Mouse (Mus musculus): ENCODE results near the gene Aldh1b1. TPM values are rescaled to one million over a fixed set of nuclear protein-coding genes. Genes with fewer than 3 reads are reported as not detected.
A peak's percentile ranks its signal among the peaks of the same experiment; 100 is the strongest.

Aldh1b1 gene
- total and polyA plus RNA-seq, 2 experiments from 2014 or later = 17.6 to 22.6 TPM

DNA sequence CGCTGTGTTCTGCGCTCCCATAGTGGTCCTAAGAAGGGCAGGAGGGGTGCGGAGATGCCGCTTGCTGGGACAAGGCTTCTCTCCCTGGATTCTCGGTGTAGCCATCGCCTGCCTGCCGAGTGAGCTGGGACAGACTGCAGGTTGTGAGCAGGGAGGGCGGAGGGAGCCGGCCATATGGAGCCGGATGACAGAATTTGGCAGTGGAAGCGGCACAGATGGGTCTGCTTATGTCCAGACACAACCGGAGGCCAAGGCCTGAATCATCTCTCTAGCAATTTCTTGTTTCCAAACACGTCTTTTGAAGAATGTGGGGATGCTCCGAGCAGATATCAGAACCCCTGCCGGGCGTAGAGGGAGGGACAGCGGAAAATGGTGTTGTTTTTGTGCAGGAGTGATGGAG, 42.9 kb upstream of the Aldh1b1 start:
- ATAC-seq (ENCODE audit: low FRiP score) (no peak), DNase-seq (ENCODE audit: low spot score) (peak; percentile 90)
- Histone ChIP-seq H3K27me3 (ENCODE audit: insufficient read depth, low read length) (peaks cover 5% of the 10 kb centered on the region; the same call in 1 of the 2 replicates), H3K27ac (ENCODE audit: low read depth, low read length) (no peak overlapping the region), H3K4me1 (ENCODE audit: insufficient read depth, low read length) (no peaks in the 10 kb centered on the region), H3K4me2 (ENCODE audit: low read depth, low read length, poor library complexity, severe bottlenecking) (no peak overlapping the region), H3K9ac (replicated peaks; ENCODE audit: low read length, poor library complexity, severe bottlenecking) (no peak overlapping the region), H3K9me3 (ENCODE audit: low read length) (no peaks in the 10 kb centered on the region), H3K36me3 (ENCODE audit: insufficient read depth, low read length) (no peaks in the 10 kb centered on the region), H3K4me3 (ENCODE audit: low read depth, low read length) (no peak overlapping the region)
- no peak for TF ChIP-seq CTCF (IDR thresholded peaks at IDR 0.05)
- WGBS = 58% methylated on average over 17 of the region's 17 CpGs

DNA sequence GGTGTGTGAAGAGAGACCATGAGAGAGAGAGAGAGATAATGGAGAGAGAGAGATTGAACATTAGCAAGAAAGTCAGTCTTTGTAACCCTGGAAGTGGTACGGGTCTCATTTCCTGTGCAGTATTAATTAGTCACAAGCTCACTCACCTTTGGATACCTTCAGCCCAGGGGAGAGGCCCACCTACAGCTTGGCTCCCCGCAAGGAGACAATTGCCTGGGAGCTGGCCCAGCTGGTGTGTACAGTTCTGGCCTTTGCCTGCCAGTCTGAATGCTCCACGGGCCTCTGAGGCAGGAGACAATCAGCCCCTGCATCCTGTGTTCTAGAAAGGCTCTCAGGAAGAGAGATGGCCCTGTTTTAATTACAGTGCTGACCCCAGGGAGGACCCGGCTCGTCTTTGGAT, 40.9 kb upstream of the Aldh1b1 start:
- no peaks in the 10 kb centered on the region for H3K4me1 ChIP-seq (ENCODE audit: insufficient read depth, low read length)

DNA sequence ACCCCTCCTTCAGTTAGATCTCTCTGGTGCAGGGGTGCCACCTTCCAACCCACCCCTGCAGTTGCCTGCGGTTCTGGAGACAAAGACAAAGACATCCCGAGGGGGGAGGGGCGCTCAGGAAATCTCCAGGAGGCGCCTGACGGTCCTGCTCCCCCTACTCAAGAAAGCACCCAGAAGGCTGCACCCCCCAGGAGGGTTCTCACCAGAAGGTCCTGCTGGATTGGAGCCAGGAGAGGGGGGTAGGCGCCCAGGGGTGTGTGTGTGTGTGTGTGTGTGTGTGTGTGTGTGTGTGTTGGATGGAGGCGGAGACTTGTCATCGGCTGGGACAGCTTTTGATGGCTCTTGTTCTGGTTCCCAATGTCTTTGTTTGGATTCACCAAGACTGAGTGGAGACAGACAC, 39.4 kb upstream of the Aldh1b1 start:
- Histone ChIP-seq H3K9me3 (ENCODE audit: low read length) (no peaks in the 10 kb centered on the region), H3K27ac (ENCODE audit: low read depth, low read length) (no peak overlapping the region), H3K4me1 (ENCODE audit: insufficient read depth, low read length) (peaks cover 10% of the 10 kb centered on the region), H3K4me3 (ENCODE audit: low read depth, low read length) (no peak overlapping the region), H3K36me3 (ENCODE audit: insufficient read depth, low read length) (no peaks in the 10 kb centered on the region), H3K4me2 (ENCODE audit: low read depth, low read length, poor library complexity, severe bottlenecking) (no peak overlapping the region), H3K27me3 (ENCODE audit: insufficient read depth, low read length) (0 out of 2 replicates have a peak, but pooled peaks cover 5% of the 10 kb centered on the region), H3K9ac (replicated peaks; ENCODE audit: low read length, poor library complexity, severe bottlenecking) (no peak overlapping the region)
- WGBS = 70% methylated on average over 8 of the region's 8 CpGs
- DNase-seq (ENCODE audit: low spot score) = no peak
- ATAC-seq (ENCODE audit: low FRiP score) = no peak
- TF ChIP-seq CTCF (IDR thresholded peaks at IDR 0.05) = no peak

More for the DNA sequence above, 40.9 kb upstream of the Aldh1b1 start:
- Histone ChIP-seq H3K4me2 (ENCODE audit: low read depth, low read length, poor library complexity, severe bottlenecking) (no peak overlapping the region), H3K27me3 (ENCODE audit: insufficient read depth, low read length) (0 out of 2 replicates have a peak, but pooled peaks cover 5% of the 10 kb centered on the region), H3K36me3 (ENCODE audit: insufficient read depth, low read length) (no peaks in the 10 kb centered on the region), H3K9ac (replicated peaks; ENCODE audit: low read length, poor library complexity, severe bottlenecking) (no peak overlapping the region), H3K4me3 (ENCODE audit: low read depth, low read length) (no peak overlapping the region), H3K27ac (ENCODE audit: low read depth, low read length) (no peak overlapping the region), H3K9me3 (ENCODE audit: low read length) (no peaks in the 10 kb centered on the region)
- DNase-seq (ENCODE audit: low spot score) = no peak
- ATAC-seq (ENCODE audit: low FRiP score) = no peak
- 60% methylated on average over 5 of the region's 5 CpGs for WGBS
- TF ChIP-seq CTCF (IDR thresholded peaks at IDR 0.05) = no peak

DNA sequence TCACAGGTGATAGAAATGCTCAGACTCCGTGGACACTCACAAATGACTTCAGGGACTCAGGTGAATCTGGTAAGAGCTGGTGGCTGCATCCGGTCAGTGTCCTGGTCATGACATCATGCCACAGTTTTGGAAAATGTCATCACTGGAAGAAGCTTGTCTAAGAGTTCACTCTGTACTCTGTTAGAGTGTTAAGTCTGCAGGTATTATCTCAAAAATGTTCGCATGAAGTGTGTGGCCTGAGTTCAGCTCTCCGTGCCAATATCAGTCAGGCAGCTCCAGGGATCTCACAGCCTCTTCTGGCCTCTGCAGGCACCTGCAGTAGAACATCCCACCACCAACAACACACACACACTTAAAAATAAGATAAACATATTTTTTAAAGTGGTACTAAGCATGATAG, 36.2 kb upstream of the Aldh1b1 start:
- Histone ChIP-seq H3K36me3 (ENCODE audit: insufficient read depth, low read length) (no peaks in the 10 kb centered on the region), H3K27me3 (ENCODE audit: insufficient read depth, low read length) (0 out of 2 replicates have a peak, but pooled peaks cover 5% of the 10 kb centered on the region), H3K27ac (ENCODE audit: low read depth, low read length) (no peak overlapping the region), H3K4me1 (ENCODE audit: insufficient read depth, low read length) (peaks cover 19% of the 10 kb centered on the region), H3K9ac (replicated peaks; ENCODE audit: low read length, poor library complexity, severe bottlenecking) (no peak overlapping the region), H3K4me2 (ENCODE audit: low read depth, low read length, poor library complexity, severe bottlenecking) (no peak overlapping the region), H3K9me3 (ENCODE audit: low read length) (no peaks in the 10 kb centered on the region), H3K4me3 (ENCODE audit: low read depth, low read length) (no peak overlapping the region)
- ATAC-seq (ENCODE audit: low FRiP score) (no peak), DNase-seq (ENCODE audit: low spot score) (no peak)
- TF ChIP-seq CTCF (IDR thresholded peaks at IDR 0.05) = peak; percentile 8; the same call in 1 of the 2 replicates
- WGBS = 83% methylated on average over 4 of the region's 4 CpGs

DNA sequence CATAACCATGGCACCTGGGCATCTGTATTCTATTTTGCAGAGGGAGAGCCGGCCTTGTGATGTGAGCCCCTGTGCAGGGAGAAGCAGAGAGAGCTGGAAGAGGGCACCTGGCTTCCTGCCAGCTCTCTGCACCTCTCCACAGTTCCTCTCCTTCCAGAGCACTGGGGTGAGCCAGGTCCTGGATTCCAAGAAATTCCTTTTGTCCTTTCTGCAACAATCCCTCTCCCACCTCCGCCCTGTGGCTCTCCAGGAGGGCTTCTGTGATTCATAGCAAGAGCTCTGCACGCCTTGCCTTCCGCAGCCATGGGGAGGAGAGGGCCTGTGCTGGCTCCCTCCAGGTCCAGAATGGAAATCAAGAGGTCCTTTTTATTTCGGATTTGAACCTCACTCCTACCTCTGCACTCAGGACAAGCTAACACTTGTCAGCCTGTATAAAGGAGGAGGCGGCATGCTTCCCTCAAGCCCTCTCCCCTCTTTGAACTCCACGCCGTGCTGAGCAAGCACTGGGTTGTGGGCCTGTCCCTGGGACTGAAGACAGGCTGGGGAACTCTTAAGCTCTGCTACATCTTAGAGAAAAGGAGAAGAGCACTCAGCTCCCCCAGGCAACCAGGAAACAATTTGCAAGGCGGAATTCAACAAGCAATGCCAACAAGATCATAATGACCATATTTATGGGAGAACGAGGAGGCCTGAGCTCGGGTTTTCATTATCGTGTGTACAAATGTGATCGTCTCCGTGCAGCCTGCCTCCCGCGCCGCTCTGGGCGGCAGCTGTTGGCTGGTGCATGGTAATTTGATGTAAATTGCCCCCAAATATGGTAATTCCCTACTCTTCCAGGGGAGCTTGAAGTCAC, 35.3 kb upstream of the Aldh1b1 start:
- Histone ChIP-seq H3K9me3 (ENCODE audit: low read length) (no peaks in the 10 kb centered on the region), H3K9ac (replicated peaks; ENCODE audit: low read length, poor library complexity, severe bottlenecking) (no peak overlapping the region), H3K4me3 (ENCODE audit: low read depth, low read length) (no peak overlapping the region), H3K36me3 (ENCODE audit: insufficient read depth, low read length) (no peaks in the 10 kb centered on the region), H3K4me2 (ENCODE audit: low read depth, low read length, poor library complexity, severe bottlenecking) (no peak overlapping the region; the same call in 1 of the 2 replicates), H3K4me1 (ENCODE audit: insufficient read depth, low read length) (peaks cover 19% of the 10 kb centered on the region), H3K27ac (ENCODE audit: low read depth, low read length) (0 out of 2 replicates have a peak overlapping the region, but pooled peaks have one; percentile 34), H3K27me3 (ENCODE audit: insufficient read depth, low read length) (0 out of 2 replicates have a peak, but pooled peaks cover 5% of the 10 kb centered on the region)
- ATAC-seq (ENCODE audit: low FRiP score) (no peak), DNase-seq (ENCODE audit: low spot score) (peak; percentile 65)
- 12% methylated on average over 18 of the region's 18 CpGs for WGBS
- TF ChIP-seq CTCF (IDR thresholded peaks at IDR 0.05) = no peak

DNA sequence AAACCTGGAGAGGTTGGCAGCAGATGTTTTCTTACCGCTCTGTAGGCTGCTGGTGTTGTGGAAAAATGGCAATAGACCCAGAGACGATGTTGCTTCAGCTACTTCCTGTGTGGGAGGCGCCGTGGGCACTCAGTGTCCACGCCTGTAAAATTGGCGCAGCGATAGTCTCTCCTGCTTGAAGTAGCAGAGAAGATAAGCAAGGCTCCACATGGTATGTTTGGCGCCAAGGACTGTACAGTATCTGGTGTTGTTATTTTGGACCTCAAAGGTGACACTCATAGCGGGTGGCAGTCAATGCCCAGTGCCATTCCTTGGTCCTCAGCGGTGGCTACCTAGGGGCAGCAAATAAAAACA, 34.7 kb upstream of the Aldh1b1 start:
- 17% methylated on average over 10 of the region's 10 CpGs for WGBS
- H3K9ac ChIP-seq (replicated peaks; ENCODE audit: low read length, poor library complexity, severe bottlenecking) = no peak overlapping the region
- TF ChIP-seq CTCF (IDR thresholded peaks at IDR 0.05) = no peak

More for the DNA sequence above, 34.7 kb upstream of the Aldh1b1 start:
- no peaks in the 10 kb centered on the region for H3K9me3 ChIP-seq (ENCODE audit: low read length)
- DNase-seq (ENCODE audit: low spot score) (no peak), ATAC-seq (ENCODE audit: low FRiP score) (no peak)
- H3K27me3 ChIP-seq (ENCODE audit: insufficient read depth, low read length) = 0 out of 2 replicates have a peak, but pooled peaks cover 5% of the 10 kb centered on the region
- H3K4me1 ChIP-seq (ENCODE audit: insufficient read depth, low read length) = peaks cover 19% of the 10 kb centered on the region
- H3K4me2 ChIP-seq (ENCODE audit: low read depth, low read length, poor library complexity, severe bottlenecking) = no peak overlapping the region; the same call in 1 of the 2 replicates
- H3K4me3 ChIP-seq (ENCODE audit: low read depth, low read length) = no peak overlapping the region
- 0 out of 2 replicates have a peak overlapping the region, but pooled peaks have one; percentile 7 for H3K27ac ChIP-seq (ENCODE audit: low read depth, low read length)
- no peaks in the 10 kb centered on the region for H3K36me3 ChIP-seq (ENCODE audit: insufficient read depth, low read length)

Data from midbrain, postnatal 0 days (tissue).